Mouse (Mus musculus) right cerebral cortex, postnatal 36 days (tissue): ENCODE measurements around the gene Cyb5d2.
A peak's percentile ranks its signal among the peaks of the same experiment; 100 is the strongest.

ENCODE experiments used
- DNase-seq, 2 experiments: peaks; one replicate each; pipeline ENCODE4 v3.0.0; 2022; ENCODE audit warnings: low spot score in 2 of 2, mixed read lengths in 1 of 2

Cyb5d2 gene

DNA sequence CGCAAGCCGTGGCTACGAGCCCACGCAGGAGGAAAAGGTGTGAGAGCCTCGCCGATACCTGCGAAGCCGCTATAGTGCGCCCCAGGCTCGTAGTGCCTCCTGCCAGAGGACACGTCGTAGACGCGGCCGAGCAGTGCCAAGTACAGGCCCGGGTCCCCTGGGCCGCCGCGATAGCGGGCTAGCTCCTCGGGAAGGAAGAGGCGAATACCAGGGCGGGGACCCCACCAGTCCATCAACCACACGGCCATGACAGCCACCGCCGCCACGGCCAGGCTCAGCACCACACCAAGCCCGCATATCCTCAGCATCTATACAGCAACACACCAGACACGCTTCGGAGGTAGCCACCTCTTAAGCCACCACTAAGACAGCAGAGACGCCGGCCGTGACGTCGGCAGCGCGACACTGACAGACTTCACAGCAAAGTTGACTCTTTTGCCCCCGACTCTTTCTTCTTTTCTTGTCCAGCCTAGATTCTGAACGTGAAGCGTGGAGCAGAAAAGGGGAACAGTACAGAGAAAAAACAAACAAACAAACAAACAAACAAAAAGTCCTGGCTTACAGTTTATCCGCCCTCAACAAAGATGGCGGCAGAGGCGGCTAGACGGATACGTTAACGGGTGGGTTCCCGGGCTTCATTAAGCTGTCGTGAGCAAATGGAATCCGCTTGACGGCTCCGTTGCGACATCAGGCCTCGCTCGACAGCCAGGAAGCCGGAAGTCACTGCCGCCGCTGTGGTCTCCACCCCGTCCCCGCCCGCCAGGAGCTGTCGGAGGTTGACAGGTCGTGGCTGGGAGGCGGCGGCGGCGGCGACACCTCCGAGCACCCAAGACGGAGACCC is at the start of gene Cyb5d2, which contains the start of gene Zzef1:
Gene Cyb5d2 (minus strand): TSS at position 688 of the 841 bp plus-strand sequence.
Gene Zzef1 (plus strand): TSS at position 772 of the 841 bp plus-strand sequence.
- DNase-seq: peak; percentile 95 to 97

DNA sequence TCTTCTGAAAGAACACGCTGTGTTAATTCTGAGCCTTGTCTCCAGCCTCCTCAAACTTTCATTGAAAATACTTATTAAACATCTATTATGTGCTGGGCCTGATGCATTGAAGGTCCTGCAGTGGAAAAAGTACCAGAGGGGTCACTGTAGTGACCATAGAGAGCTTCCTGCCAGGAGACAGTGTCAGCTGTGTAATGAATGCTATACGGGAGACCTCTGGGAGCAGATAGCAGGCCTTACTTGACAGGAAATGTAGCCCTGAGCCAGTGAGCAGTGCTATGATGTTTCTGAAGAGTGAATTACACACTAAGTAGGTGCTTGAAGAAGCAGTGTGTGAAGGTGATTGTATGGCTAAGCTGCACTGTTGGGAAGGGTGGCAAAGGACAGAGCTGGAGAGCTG is 49.6 kb upstream of the Cyb5d2 start:
- no peak for DNase-seq

DNA sequence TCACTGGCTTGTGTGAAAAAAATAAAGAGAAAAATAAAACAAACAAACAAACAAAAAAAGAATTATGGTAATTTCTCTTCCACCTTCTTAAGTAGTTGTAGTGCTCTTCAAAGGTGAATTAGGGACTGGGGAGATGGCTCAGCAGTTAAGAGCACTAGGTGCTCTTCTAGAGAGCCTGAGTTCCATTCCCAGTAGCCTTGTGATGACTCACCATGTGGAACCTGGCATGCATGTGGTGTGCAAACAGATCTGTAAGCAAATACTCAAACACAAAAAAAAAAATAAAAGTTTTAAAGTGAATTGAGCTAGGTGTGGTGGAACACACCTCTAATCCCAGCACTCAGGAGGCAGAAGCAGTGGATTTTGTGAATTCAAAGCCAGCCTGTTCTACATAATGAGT is 47.6 kb upstream of the Cyb5d2 start:
- DNase-seq: no peak

DNA sequence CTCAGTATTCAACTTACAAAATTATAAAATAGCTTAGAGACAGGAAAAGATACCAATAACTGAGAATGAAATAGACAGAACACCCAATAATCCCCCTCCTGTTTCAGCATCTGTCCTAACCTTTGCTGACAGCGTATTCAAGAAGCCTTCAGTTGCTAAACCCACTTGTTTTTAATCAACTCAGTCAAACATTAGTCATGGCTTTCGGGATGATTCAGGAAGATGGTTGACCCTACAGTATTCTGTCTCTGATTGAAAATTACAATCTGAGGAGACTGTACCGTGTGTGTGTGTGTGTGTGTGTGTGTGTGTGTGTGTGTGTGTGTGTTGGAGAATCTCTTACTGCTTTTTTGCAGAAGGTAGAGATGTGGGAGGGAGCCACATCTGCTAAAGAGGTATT is 46.8 kb upstream of the Cyb5d2 start:
- DNase-seq: no peak

DNA sequence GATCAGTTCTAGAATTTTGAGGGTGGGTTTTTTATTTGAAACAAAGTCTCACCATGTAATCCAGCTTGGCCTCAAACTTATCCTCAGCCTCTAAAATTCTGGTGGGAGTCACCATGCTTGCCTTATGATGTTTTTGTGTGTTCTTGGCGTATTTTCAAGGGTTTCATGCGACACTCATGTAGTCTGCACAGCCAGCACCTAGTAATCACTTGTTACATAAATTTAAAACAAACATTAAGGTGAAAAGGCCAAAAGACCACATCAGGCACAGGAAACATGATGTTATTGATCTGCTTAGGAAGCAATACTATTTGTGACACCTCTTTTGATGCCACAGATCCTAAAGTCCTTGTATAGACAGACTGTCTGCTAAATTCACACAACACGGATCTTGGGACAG is 33.9 kb upstream of the Cyb5d2 start:
- DNase-seq: no peak

DNA sequence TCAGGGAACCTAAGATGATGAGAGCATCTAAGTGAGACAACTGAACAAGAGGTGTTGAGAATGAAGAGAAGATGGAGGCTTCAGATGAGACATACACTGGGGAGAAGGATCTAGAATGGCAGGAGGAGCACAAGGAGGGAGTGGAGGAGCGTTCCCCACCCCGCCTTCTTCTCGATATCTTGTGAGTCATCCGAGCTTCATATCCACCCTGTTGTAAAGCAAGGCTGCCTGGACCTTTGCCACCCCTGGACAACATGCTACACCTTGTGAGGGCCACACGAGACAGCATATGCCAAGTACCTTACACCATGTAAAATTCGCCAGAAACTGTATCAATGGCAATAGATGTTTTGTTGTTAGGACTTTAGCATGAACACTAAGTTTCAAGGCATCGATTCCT is 25.1 kb upstream of the Cyb5d2 start:
- no peak for DNase-seq

DNA sequence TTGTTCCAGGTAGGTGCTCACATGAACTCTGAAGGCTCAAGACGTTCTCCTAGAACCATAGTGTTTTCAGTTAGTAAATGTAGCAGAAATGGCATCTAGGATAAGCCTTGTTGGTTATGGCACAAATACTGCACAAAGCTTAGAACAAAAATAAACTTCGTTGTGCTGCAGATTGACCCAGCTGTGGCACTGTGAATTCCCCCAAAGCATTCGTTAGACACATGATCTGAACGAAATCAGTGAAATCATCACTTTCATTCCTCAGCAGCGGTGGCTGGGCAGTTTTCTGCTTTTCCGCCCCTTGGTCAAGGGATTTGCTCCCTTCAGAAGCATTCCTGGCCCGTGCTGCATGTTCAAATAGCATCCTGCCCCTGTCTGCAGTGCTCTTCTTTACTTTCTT is 22.1 kb upstream of the Cyb5d2 start:
- no peak for DNase-seq

DNA sequence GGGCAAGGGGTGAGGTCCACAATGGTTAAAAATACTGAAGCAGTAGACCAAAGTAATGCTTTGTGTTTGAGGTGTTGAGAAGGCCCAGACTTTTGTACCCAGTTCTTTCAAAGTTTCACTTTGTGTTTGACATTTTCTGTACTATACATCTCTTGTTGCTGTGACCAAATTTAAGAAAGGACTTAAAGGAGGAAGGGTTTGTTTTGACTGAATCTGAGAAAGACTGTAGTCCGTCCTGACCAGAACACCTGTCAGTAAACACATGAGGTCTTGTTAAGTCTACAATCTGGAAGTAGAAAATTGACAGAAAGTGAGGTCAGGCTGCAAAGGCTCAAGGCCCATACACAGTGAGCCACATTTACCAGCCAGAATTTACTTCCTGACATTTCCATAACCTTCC is 20.9 kb upstream of the Cyb5d2 start:
- no peak for DNase-seq

DNA sequence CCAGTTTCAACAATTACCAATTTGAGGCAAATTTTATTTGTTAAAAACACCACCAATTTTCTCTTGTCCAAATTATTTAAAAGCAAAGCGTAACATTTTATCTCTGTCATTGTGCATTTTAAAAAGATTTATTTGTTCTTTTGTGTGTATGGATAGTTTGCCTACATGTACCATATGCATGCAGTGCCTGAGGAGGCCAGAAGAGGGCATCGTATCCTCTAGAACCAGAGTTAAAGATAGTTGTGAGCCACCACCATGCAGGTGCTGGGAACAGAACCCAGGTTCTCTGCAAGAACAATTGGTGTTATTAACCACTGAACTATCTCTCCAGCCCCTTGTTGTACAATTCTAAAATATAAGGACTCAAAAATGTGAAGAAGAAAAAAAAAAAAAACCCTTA is 18.2 kb upstream of the Cyb5d2 start:
- DNase-seq: no peak

DNA sequence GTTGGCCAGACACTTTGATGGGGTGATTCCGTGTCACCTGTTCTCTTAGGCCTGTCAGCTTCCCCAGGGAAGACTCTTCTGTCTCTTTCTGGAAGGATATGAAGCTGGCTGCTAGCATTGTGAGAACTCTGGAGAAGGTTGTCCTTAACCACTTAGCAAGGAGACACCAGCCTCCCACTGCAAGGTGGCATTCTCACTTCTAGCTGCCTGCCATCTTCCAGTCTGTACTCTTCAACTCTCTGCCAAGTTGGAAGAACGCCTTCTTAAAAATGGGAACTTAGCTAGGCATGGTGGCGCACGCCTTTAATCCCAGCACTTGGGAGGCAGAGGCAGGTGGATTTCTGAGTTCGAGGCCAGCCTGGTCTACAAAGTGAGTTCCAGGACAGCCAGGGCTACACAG is 17.7 kb upstream of the Cyb5d2 start:
- peak; percentile 16 to 32 for DNase-seq

DNA sequence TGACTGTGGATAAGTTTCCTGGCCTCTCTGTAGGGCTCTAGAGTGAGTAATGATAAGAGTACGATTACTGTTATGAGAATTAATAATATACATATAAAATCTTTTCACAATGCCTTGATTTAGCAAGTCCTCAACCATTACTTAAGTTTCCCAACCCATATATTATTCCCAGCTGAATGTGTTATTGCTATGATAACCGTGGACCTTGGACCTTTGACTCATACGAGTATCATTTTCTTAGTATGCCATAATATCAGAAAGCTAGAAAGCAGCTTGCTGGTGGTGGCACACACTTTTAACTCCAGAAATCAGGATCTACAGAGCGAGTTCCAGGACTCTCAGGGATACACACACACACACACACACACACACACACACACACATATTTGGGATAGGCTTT is 12.1 kb upstream of the Cyb5d2 start:
- no peak for DNase-seq

DNA sequence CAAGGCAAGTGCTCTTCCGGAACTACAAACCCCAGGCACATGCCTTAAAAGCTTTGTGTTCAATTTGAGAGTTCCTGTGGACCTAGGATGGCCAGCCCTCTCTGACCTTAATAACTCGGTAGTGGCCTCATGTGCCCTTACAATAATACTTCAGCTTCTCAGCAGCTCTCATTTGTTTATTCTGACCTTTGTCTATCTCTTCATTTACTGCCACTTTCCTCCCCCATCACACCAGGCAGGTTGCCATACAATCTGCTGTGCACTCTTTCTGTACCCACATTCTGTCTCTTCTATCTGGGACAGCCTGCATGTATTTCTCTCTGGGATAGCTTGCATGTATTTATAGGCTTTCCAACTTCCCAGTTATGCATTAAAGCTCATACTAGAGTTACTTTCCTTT is 10.6 kb upstream of the Cyb5d2 start:
- DNase-seq: peak in 1 of 2 experiments; percentile 12

DNA sequence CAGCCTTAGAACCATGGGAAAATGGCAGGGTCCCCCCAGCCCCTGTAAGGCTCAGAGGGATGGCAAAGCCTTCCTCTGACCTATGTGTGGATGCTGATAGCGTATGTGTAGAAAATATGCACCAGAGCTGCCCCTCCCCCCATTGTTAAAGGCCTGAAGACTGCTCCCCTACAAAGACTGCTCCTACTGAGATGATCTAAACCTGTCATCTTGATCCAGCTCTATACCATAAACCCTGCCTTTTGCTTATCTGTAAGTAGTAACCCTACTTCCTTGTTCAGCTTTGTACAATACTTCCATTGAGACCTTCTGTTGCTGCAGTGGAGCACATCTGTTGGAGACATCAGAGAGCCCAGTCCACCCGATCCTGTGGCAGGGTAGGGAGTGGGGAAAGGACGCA is 9.3 kb upstream of the Cyb5d2 start:
- DNase-seq: no peak

DNA sequence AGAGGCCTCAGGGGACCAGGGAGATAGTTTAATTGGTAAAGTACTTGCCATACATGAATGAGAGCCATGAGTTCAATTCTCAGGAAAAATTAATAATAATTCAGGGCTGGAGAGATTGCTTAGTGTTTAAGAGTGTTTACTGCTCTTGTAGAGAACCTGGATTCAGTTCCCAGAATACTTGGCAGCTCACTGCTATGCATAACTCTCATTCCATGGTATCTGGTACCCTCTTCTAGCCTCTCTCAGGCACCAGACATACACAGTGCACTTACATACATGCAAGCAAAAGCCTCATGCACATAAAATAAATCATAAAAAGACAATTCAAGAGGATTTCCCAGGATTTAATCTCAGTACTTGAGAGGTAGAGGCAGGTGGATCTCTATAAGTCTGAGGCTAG is 8.6 kb upstream of the Cyb5d2 start:
- no peak for DNase-seq

DNA sequence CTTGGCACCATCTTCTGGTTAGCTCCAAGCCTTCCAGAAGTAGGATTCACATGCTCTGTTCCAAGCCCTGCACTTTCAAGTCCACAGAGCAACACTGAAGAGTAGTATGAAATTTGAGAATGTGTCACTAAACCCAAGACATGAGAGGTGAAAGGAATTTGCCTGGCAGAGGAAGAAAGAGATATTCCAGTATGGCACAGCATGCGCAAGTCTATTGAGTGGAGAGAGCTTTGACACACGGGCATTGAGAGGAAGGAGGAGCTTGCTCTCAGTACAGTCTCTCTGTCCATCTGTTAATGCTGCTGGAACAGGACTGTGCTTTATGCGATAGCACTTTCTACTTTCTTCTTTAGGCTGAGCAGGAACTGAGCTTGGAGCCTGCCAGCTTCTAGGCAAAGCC is 7.1 kb upstream of the Cyb5d2 start:
- no peak for DNase-seq

DNA sequence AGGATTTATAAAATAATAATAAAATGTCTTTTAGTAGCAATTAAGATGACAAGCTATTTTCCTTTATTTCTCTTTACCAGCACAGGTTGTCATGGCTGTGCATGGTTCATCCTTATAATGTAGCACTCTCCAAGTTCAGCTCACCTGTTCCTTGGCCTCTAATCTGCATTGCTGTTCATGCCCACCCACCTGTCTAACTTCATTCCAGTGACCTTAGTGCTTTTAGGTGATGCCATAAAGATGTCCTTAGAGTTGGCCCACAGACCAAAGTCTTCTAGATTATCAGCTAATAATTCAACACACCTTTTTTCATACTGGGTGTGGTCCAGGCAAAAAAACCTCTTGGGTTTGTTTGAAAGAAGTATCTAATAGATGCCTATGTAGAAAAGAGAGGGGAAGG is 5.2 kb upstream of the Cyb5d2 start:
- DNase-seq: no peak

DNA sequence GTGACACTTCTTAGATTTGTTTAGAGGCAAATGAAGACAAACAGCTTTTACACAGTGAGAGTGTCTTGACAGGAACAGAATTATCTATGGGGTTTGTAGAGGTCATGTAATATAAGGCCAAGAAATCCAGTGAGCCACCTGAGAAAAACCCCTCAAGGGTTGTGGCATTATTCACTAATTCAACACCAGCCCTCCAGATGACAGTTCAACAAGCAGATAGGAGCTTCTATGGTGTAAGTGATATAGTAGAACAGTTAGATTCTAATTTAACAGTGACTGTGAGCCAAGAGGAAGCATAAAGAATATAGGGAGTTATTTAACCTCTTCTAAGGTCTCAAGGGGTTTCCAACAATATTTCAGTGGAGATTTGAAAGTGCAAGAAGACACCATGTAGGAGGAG is 2.2 kb upstream of the Cyb5d2 start:
- DNase-seq: no peak

DNA sequence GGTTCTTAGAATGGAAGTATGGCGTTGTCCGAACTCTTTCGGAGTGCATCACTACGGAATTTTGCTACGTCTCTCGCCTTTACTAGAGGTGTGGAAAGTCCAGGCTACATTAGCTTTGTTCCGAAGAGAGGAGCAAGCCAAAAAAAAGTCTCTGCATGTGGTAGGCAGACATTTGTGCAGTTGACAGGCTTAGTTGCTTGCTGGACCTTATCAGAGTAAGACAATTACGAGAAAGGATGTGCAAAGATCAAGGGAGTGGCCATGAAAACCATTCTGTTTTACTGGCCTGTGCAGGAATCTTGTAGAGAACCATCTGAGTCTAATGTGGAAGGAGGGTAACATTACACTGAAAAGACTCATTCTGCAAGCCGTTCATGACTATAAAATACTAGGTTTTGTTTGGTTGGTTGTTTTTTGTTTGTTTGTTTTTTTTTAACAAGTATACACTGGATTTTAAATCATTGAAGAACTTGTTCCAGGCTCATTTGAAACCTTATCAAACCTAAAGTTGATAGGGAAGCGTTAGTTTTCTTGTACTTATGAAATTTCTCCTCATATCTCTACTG is 914 bp upstream of the Cyb5d2 start:
- DNase-seq: no peak

DNA sequence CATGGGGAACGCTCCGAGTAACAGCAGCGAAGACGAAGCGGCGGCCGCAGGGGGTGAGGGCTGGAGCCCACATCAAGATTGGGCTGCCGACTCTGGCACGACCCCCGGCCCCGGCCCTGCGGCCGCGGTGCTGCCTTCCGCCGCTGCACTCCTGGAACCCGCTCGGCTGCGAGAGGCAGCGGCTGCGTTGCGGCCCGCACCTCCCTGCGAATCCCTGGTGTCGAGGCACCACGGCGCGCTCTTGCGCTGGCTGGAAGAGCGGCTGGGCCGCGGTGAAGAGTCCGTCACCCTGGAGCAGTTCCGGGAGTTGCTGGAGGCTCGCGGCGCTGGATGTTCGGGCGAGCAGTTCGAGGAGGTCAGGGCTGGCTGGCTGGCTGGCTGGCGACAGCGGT is 350 bp upstream of the Cyb5d2 start:
- no peak for DNase-seq

DNA sequence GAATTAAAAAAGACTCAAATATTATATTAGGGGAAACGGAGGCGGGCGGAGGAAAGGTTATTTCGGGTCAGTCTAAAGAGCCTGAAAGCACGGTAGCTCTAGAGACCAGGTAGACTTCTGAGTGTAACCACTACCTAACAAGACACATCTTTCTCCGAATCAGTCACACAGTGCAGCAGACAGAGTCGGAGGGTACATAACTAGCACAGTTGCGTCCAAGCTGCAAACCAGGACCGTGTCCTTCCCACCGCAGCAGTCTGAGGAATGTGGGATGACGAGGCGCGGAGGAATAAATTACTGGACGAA is 840 bp downstream of the Cyb5d2 start:
- DNase-seq: no peak

DNA sequence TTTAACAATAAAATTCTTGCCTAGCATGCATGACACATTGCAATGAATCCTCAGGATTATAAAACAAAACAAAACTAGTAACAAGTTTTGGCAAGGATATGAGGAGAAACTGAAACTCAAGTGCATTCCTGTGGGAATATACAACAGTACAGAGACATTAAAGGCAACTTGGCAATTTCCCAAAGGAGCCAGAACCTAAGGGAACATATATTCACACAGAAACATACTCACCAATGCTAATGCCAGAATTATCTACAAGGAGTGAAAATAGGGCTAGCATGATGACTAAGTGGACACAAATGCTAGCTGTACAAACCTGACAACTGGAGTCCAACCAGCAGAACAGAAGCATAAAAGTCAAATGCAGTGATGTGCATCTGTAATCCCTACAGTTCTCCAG is 3.9 kb downstream of the Cyb5d2 start:
- DNase-seq: no peak

DNA sequence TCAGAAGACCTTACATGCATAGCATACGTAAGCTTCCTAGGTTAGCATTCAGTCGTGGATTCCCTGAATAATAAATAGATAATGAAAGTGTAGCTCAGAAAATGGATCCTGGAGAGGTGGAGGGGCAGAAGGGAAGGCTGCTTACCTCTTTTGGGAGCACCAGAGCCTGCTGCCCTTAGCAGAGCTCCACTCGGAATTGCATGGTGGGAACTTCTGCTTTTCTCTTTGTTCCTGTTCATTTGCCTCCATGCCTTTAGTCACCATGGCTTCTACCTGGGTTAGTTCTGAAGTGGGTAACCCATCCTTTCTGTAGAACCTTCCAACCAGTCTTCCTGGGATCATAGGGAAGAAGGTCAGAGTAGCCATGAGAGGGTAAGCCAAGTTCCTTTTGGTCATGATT is 13.4 kb downstream of the Cyb5d2 start:
- no peak for DNase-seq

DNA sequence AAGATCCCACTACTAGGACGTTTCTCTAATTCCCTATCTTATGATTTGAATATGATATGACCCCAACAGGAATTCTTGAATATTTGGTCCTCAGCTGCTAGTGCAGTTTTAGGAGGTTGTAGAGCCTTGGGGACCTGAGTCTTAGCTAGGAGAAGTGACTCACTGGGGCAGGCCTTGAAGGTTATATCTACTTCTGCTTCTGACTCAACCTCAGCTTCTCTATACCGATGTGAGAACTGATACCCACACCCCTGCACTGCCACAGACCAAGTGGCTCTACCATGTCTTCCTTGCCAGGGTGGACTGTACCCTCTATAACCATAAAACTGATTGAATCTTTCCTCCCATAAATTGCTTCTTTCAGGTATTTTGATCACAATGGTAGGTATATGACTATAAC is 13.8 kb downstream of the Cyb5d2 start:
- DNase-seq: no peak

DNA sequence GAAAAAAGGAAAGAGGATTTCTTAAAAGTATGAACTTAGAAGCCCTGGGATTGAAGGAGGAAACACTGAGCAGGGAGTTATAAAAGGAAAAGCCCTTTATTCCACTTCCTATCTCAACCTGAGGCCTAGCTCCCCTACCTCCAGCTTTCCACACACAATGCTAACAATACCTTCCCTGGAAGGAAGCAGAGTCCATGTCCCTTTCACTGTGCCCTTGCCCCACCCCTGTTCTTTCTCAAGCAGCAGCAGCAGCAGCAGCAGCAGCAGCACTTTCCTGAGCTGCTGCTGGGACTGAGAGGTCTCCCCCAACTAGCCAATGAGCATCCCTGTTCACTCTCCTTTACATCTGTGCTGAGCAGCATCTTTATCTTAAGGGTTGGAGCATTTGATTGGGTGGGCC is 17.0 kb downstream of the Cyb5d2 start:
- DNase-seq: no peak
